15 mouse cellular contexts compared by ENCODE assay signal in genomic region chr14:80172799-80173484, GRCm38 (mm10).
DNase-seq lines count a peak whose midpoint lies in the region; ATAC-seq and TF ChIP-seq lines count a peak whose summit lies in the region.
"Had no signal": no experiment of that assay in that cellular context is flagged by ENCODE, and none has a peak within 500 bp of the region (broad histone marks: within the 10 kb centered on the region; RNA-seq: fewer than 3 reads in every experiment).

No protein-coding gene starts in this region.

- no peak overlapping the region for H3K27ac ChIP-seq in lung, embryonic 14.5 days (ENCODE audit: low read depth)
- H3K27ac ChIP-seq in lung, postnatal 0 days (ENCODE audit: low read length), result no peak overlapping the region
- H3K27ac ChIP-seq in embryonic facial prominence, embryonic 12.5 days, result no peak overlapping the region
- H3K27ac ChIP-seq in hindbrain, embryonic 12.5 days, result no peak overlapping the region
- H3K27ac ChIP-seq in neural tube, embryonic 14.5 days (ENCODE audit: low read depth, low read length), result no peak overlapping the region
- H3K27ac ChIP-seq: embryonic facial prominence, embryonic 15.5 days; gastrocnemius, adult 2 months; heart, embryonic 15.5 days; limb, embryonic 15.5 days had no signal

- 34% methylated on average over 4 of the region's 4 CpGs for WGBS in lung, embryonic 14.5 days
- WGBS in lung, postnatal 0 days, result 45% methylated on average over 4 of the region's 4 CpGs
- 24% methylated on average over 4 of the region's 4 CpGs for WGBS in embryonic facial prominence, embryonic 12.5 days
- WGBS in hindbrain, embryonic 12.5 days, result 25% methylated on average over 4 of the region's 4 CpGs
- 31% methylated on average over 4 of the region's 4 CpGs for WGBS in neural tube, embryonic 14.5 days

- no peaks in the 10 kb centered on the region for H3K27me3 ChIP-seq in lung, embryonic 14.5 days (ENCODE audit: insufficient read depth, low read length)
- H3K27me3 ChIP-seq in lung, postnatal 0 days (replicated peaks; ENCODE audit: insufficient read depth, low read length), result no peaks in the 10 kb centered on the region
- H3K27me3 ChIP-seq in embryonic facial prominence, embryonic 12.5 days, result no peaks in the 10 kb centered on the region
- no peaks in the 10 kb centered on the region for H3K27me3 ChIP-seq in hindbrain, embryonic 12.5 days
- H3K27me3 ChIP-seq in neural tube, embryonic 14.5 days (ENCODE audit: control insufficient read depth, insufficient read depth, low read length), result no peaks in the 10 kb centered on the region
- H3K27me3 ChIP-seq: embryonic facial prominence, embryonic 15.5 days; heart, embryonic 15.5 days; limb, embryonic 15.5 days had no signal

- H3K4me2 ChIP-seq in lung, embryonic 14.5 days, result no peak overlapping the region
- H3K4me2 ChIP-seq in lung, postnatal 0 days (replicated peaks; ENCODE audit: low read depth, low read length), result no peak overlapping the region
- H3K4me2 ChIP-seq in embryonic facial prominence, embryonic 12.5 days (replicated peaks), result no peak overlapping the region
- H3K4me2 ChIP-seq in hindbrain, embryonic 12.5 days (replicated peaks), result no peak overlapping the region
- no peak overlapping the region for H3K4me2 ChIP-seq in neural tube, embryonic 14.5 days (ENCODE audit: low read depth, low read length)
- H3K4me2 ChIP-seq: embryonic facial prominence, embryonic 15.5 days; heart, embryonic 15.5 days; limb, embryonic 15.5 days had no signal

- no peaks in the 10 kb centered on the region for H3K4me1 ChIP-seq in lung, embryonic 14.5 days (ENCODE audit: insufficient read depth)
- H3K4me1 ChIP-seq in lung, postnatal 0 days (ENCODE audit: insufficient read depth, low read depth, low read length), result no peaks in the 10 kb centered on the region
- H3K4me1 ChIP-seq in embryonic facial prominence, embryonic 12.5 days, result 0 out of 2 replicates have a peak, but pooled peaks cover 2% of the 10 kb centered on the region
- H3K4me1 ChIP-seq in hindbrain, embryonic 12.5 days, result peaks cover 9% of the 10 kb centered on the region
- 0 out of 2 replicates have a peak, but pooled peaks cover 8% of the 10 kb centered on the region for H3K4me1 ChIP-seq in neural tube, embryonic 14.5 days (ENCODE audit: control insufficient read depth, insufficient read depth, low read length)
- H3K4me1 ChIP-seq: embryonic facial prominence, embryonic 15.5 days; heart, embryonic 15.5 days had no signal

- H3K9me3 ChIP-seq in lung, embryonic 14.5 days (ENCODE audit: low read depth, low read length), result no peaks in the 10 kb centered on the region
- no peaks in the 10 kb centered on the region for H3K9me3 ChIP-seq in lung, postnatal 0 days (ENCODE audit: low read length)
- H3K9me3 ChIP-seq in embryonic facial prominence, embryonic 12.5 days, result no peaks in the 10 kb centered on the region
- no peaks in the 10 kb centered on the region for H3K9me3 ChIP-seq in hindbrain, embryonic 12.5 days (replicated peaks)
- H3K9me3 ChIP-seq in neural tube, embryonic 14.5 days (ENCODE audit: control insufficient read depth, low read length), result no peaks in the 10 kb centered on the region
- H3K9me3 ChIP-seq: embryonic facial prominence, embryonic 15.5 days; heart, embryonic 15.5 days; limb, embryonic 15.5 days had no signal

- no peak overlapping the region for H3K4me3 ChIP-seq in lung, embryonic 14.5 days (ENCODE audit: low read depth, low read length)
- H3K4me3 ChIP-seq in lung, postnatal 0 days (ENCODE audit: low read depth, low read length), result no peak overlapping the region
- H3K4me3 ChIP-seq in embryonic facial prominence, embryonic 12.5 days, result no peak overlapping the region
- H3K4me3 ChIP-seq in hindbrain, embryonic 12.5 days, result no peak overlapping the region
- H3K4me3 ChIP-seq in neural tube, embryonic 14.5 days (ENCODE audit: low read depth, low read length), result no peak overlapping the region
- H3K4me3 ChIP-seq: embryonic facial prominence, embryonic 15.5 days; gastrocnemius, adult 2 months; heart, embryonic 15.5 days; limb, embryonic 15.5 days had no signal

- no peak overlapping the region for H3K9ac ChIP-seq in lung, embryonic 14.5 days
- H3K9ac ChIP-seq in lung, postnatal 0 days (replicated peaks; ENCODE audit: low read depth), result no peak overlapping the region
- no peak overlapping the region for H3K9ac ChIP-seq in embryonic facial prominence, embryonic 12.5 days
- no peak overlapping the region for H3K9ac ChIP-seq in hindbrain, embryonic 12.5 days
- no peak overlapping the region for H3K9ac ChIP-seq in neural tube, embryonic 14.5 days (replicated peaks; ENCODE audit: low read depth, low read length)
- H3K9ac ChIP-seq: embryonic facial prominence, embryonic 15.5 days; heart, embryonic 15.5 days; limb, embryonic 15.5 days had no signal

- H3K36me3 ChIP-seq in lung, embryonic 14.5 days (ENCODE audit: insufficient read depth), result no peaks in the 10 kb centered on the region
- H3K36me3 ChIP-seq in lung, postnatal 0 days (ENCODE audit: insufficient read depth, low read length), result no peaks in the 10 kb centered on the region
- H3K36me3 ChIP-seq in embryonic facial prominence, embryonic 12.5 days, result no peaks in the 10 kb centered on the region
- H3K36me3 ChIP-seq in hindbrain, embryonic 12.5 days, result no peaks in the 10 kb centered on the region
- no peaks in the 10 kb centered on the region for H3K36me3 ChIP-seq in neural tube, embryonic 14.5 days (ENCODE audit: control insufficient read depth, insufficient read depth, low read length)
- H3K36me3 ChIP-seq: embryonic facial prominence, embryonic 15.5 days; heart, embryonic 15.5 days; limb, embryonic 15.5 days had no signal

- no peak for TF ChIP-seq EP300 in lung, postnatal 0 days (IDR thresholded peaks at IDR 0.05)

- ATAC-seq in lung, embryonic 14.5 days (ENCODE audit: insufficient read depth), result peak; percentile 83; the same call in 1 of the 2 replicates
- ATAC-seq in lung, postnatal 0 days, result no peak
- 0 out of 2 replicates have a peak, but pooled peaks have one; percentile 52 for ATAC-seq in embryonic facial prominence, embryonic 12.5 days (ENCODE audit: insufficient number of reproducible peaks, insufficient read depth, low FRiP score, low TSS enrichment)
- ATAC-seq in hindbrain, embryonic 12.5 days (ENCODE audit: low FRiP score), result peak; percentile 67
- ATAC-seq in neural tube, embryonic 14.5 days (ENCODE audit: low read depth), result peak; percentile 66; the same call in 1 of the 2 replicates
- ATAC-seq: intestine, embryonic 16.5 days had no signal

- peak; percentile 55 for DNase-seq in lung, embryonic 14.5 days
- DNase-seq in lung, postnatal 0 days (ENCODE audit: low spot score), result no peak
- no peak for DNase-seq in spleen, adult 18-20 months
- DNase-seq in spleen, postnatal 14 days (ENCODE audit: low spot score in 2 of 2), result no peak
- DNase-seq: adrenal gland, adult 8-10 months; gastrocnemius, adult 2 months; layer of hippocampus, postnatal 36 days; lung, postnatal 4 days had no signal

- no peak for TF ChIP-seq CTCF in lung, embryonic 14.5 days (IDR thresholded peaks at IDR 0.05; ENCODE audit: low read depth)
- no peak for TF ChIP-seq CTCF in lung, postnatal 0 days (IDR thresholded peaks at IDR 0.05)
